Mouse (Mus musculus) CH12.LX (cell line): ENCODE results near the gene Ntsr1. TPM values are rescaled to one million over a fixed set of nuclear protein-coding genes. Genes with fewer than 3 reads are reported as not detected.

Experiments used
- DNase-seq: peaks from one replicate; pipeline ENCODE4 v3.0.0-alpha.2; 2013; ENCODE audit errors: extremely low read depth
- H3K27ac ChIP-seq: 2 replicates; pipeline ENCODE4 v1.5.1; 2012; ENCODE audit warnings: low read depth, mild to moderate bottlenecking, control low read depth, moderate library complexity; ENCODE audit not compliant: insufficient read depth
- H3K27me3 ChIP-seq: replicated peaks from 2 replicates; pipeline ENCODE3; 2012; ENCODE audit warnings: inconsistent platforms
- H3K36me3 ChIP-seq, 2 experiments: replicated peaks in 1 of 2; 2 replicates each; pipeline versions ENCODE3 to v1.6.1; 2012; ENCODE audit warnings: inconsistent platforms in 1 of 2, low read length in 1 of 2, mild to moderate bottlenecking in 1 of 2, mixed read lengths in 1 of 2, moderate library complexity in 1 of 2; ENCODE audit not compliant: control insufficient read depth in 1 of 2, insufficient read depth in 1 of 2
- H3K4me1 ChIP-seq, 2 experiments: 2 replicates each; pipeline ENCODE4 v1.6.1; 2012; ENCODE audit warnings: inconsistent platforms in 1 of 2, moderate library complexity in 1 of 2; ENCODE audit not compliant: insufficient read depth in 2 of 2, control insufficient read depth in 1 of 2
- H3K4me2 ChIP-seq: 2 replicates; pipeline ENCODE4 v1.6.1; 2012; ENCODE audit warnings: low read depth, mild to moderate bottlenecking, control low read depth; ENCODE audit not compliant: poor library complexity, insufficient read depth, severe bottlenecking
- H3K4me3 ChIP-seq, 3 experiments: fragments of 150-350 bp in 1 of 3; sonication (generic) in 1 of 3; replicated peaks in 1 of 3; 2 replicates each; pipeline versions ENCODE3 to v1.5.1; 2011 to 2012; ENCODE audit warnings: low read depth in 2 of 3, low read length in 2 of 3, mild to moderate bottlenecking in 2 of 3, moderate library complexity in 2 of 3, control low read depth in 1 of 3, improper control_type of control experiment in 1 of 3, inconsistent platforms in 1 of 3, mixed read lengths in 1 of 3; ENCODE audit not compliant: poor library complexity in 1 of 3
- H3K79me2 ChIP-seq: replicated peaks from 2 replicates; pipeline ENCODE4 v1.6.1; 2012; ENCODE audit warnings: mild to moderate bottlenecking, moderate library complexity; ENCODE audit not compliant: control insufficient read depth, poor library complexity, insufficient read depth, severe bottlenecking; ENCODE audit errors: extremely low read depth
- H3K9ac ChIP-seq: 2 replicates; pipeline ENCODE4 v1.6.1; 2012; ENCODE audit warnings: low read depth, mild to moderate bottlenecking, control low read depth, moderate library complexity; ENCODE audit not compliant: insufficient read depth
- H3K9me3 ChIP-seq: replicated peaks from 2 replicates; pipeline ENCODE3; 2012; ENCODE audit warnings: low read length, inconsistent platforms, mixed read lengths
- BHLHE40 ChIP-seq: IDR thresholded peaks from 2 replicates; pipeline ENCODE4 v1.6.1; 2011; ENCODE audit warnings: mild to moderate bottlenecking, low read depth, low read length, improper control_type of control experiment
- CHD2 ChIP-seq: IDR thresholded peaks from 2 replicates; pipeline ENCODE4 v1.6.1; 2011; ENCODE audit warnings: low read length, improper control_type of control experiment
- CTCF ChIP-seq, 2 experiments: IDR thresholded peaks in 1 of 2; conservative IDR thresholded peaks in 1 of 2; 2 replicates each; pipeline ENCODE4 v1.5.1; 2011 to 2012; ENCODE audit warnings: low read depth in 2 of 2, low read length in 2 of 2, improper control_type of control experiment in 1 of 2, inconsistent platforms in 1 of 2, mild to moderate bottlenecking in 1 of 2, moderate library complexity in 1 of 2
- EP300 ChIP-seq: IDR thresholded peaks from 2 replicates; pipeline ENCODE4 v1.6.1; 2011; ENCODE audit warnings: low read length, improper control_type of control experiment
- JUN ChIP-seq: IDR thresholded peaks from 2 replicates; pipeline ENCODE4 v1.6.1; 2011; ENCODE audit warnings: low read depth, mild to moderate bottlenecking, low read length, improper control_type of control experiment, moderate library complexity; ENCODE audit not compliant: insufficient read depth
- MAFK ChIP-seq: IDR thresholded peaks from 2 replicates; pipeline ENCODE4 v1.6.1; 2011; ENCODE audit warnings: low read length, improper control_type of control experiment; ENCODE audit not compliant: insufficient replicate concordance
- MAZ ChIP-seq: IDR thresholded peaks from 2 replicates; pipeline ENCODE4 v1.6.1; 2012; ENCODE audit warnings: low read depth, mild to moderate bottlenecking, inconsistent platforms, low read length, improper control_type of control experiment, moderate library complexity
- MYC ChIP-seq: IDR thresholded peaks from 2 replicates; pipeline ENCODE4 v1.6.1; 2011; ENCODE audit warnings: low read depth, mild to moderate bottlenecking, improper control_type of control experiment, low read length
- NRF1 ChIP-seq: IDR thresholded peaks from 2 replicates; pipeline ENCODE4 v1.6.1; 2014; ENCODE audit warnings: low read depth, mild to moderate bottlenecking, inconsistent platforms, low read length, improper control_type of control experiment, moderate library complexity
- PAX5 ChIP-seq: IDR thresholded peaks from 2 replicates; pipeline ENCODE4 v1.6.1; 2012; ENCODE audit warnings: low read length, inconsistent platforms, mixed read lengths
- POLR2AphosphoS2 ChIP-seq: IDR thresholded peaks from 2 replicates; pipeline ENCODE4 v1.6.1; 2011; ENCODE audit warnings: low read depth, low read length, improper control_type of control experiment
- SMC3 ChIP-seq: IDR thresholded peaks from 2 replicates; pipeline ENCODE4 v1.6.1; 2011; ENCODE audit warnings: low read depth, low read length, improper control_type of control experiment
- TBP ChIP-seq: conservative IDR thresholded peaks from 2 replicates; pipeline ENCODE4 v1.6.1; 2011; ENCODE audit warnings: low read depth, low read length, improper control_type of control experiment
- TCF12 ChIP-seq: IDR thresholded peaks from 2 replicates; pipeline ENCODE4 v1.6.1; 2014; ENCODE audit warnings: low read depth, mild to moderate bottlenecking, inconsistent platforms, low read length, improper control_type of control experiment
- USF1 ChIP-seq: IDR thresholded peaks from 2 replicates; pipeline ENCODE4 v1.6.1; 2014; ENCODE audit warnings: low read depth, mild to moderate bottlenecking, inconsistent platforms, low read length, improper control_type of control experiment
- ZNF384 ChIP-seq: IDR thresholded peaks from 2 replicates; pipeline ENCODE4 v1.6.1; 2012; ENCODE audit warnings: low read depth, low read length, improper control_type of control experiment, inconsistent platforms
- dilution Hi-C: fragments of 300-500 bp; cut with MboI; formaldehyde crosslinking; loops from 2 replicates; pipeline ENCODE4 v1.14.3; 2020; ENCODE audit warnings: low sequenced_read_pairs; ENCODE audit not compliant: extremely low pct_unique_long_range_greater_than_20kb, extremely low pct_ligation_motif_present
- in situ Hi-C: fragments of 300-500 bp; cut with MboI; formaldehyde crosslinking; loops from 3 replicates; pipeline ENCODE4 v1.14.3; 2019; ENCODE audit warnings: low sequenced_read_pairs, low pct_ligation_motif_present, low pct_unique_long_range_greater_than_20kb, mixed read lengths
- polyA plus RNA-seq: library from polyadenylated mRNA; unstranded; fragments of >175 nt; gene quantifications from 2 replicates; pipeline ENCODE4 v1.2.1, GENCODE M21; 2012; ENCODE audit warnings: low read depth; ENCODE audit not compliant: insufficient read length
- total RNA-seq, 2 experiments: library from RNA; depleted of rRNA; stranded (reverse); fragments of 300-350 nt in 1 of 2; fragments of >200 nt in 1 of 2; gene quantifications; 2 replicates each; pipeline ENCODE4 v1.2.3; 2012 to 2014

The Ntsr1 gene
- total and polyA plus RNA-seq, 3 experiments, result not detected

DNA sequence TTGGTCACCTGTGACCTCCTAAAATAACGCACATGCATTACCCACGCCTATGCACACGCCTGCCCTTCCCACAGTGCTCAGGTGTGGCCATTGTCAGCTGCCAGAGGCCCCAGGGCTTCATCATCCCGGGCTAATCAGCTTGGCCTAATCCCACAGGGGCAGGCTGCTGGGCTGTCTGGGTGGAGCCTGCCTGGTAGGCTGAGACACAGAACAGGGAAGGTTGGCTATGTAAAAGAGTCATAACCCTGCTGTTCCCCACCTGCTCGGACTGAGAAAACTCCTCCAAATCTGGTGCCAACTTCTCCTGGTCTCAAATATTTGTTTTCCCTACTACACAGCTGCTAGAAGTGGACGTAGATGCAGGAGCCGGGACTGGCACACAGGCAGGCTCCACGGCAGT is 39.0 kb upstream of the Ntsr1 start:
- Histone ChIP-seq H3K9me3 (no peaks in the 10 kb centered on the region), H3K4me3 (no peak overlapping the region), H3K27me3 (peaks cover 1% of the 10 kb centered on the region), H3K4me1 (peaks cover 5 to 21% of the 10 kb centered on the region in 2 experiments), H3K27ac (no peak overlapping the region), H3K79me2 (no peaks in the 10 kb centered on the region), H3K9ac (no peak overlapping the region), H3K4me2 (no peak overlapping the region), H3K36me3 (peaks cover 10 to 46% of the 10 kb centered on the region in 2 experiments)
- in situ Hi-C loops (loop anchor here (25.0 kb wide), 1 partner anchor 302 kb away; no protein-coding TSS in a partner anchor), dilution Hi-C loops (no loop called here)
- DNase-seq, result no peak
- TF ChIP-seq MAZ, result no peak
- TF ChIP-seq CHD2, result no peak
- TF ChIP-seq SMC3, result no peak
- TF ChIP-seq POLR2AphosphoS2, result no peak
- TF ChIP-seq NRF1, result no peak
- TF ChIP-seq PAX5, result no peak
- TF ChIP-seq USF1, result no peak
- no peak for TF ChIP-seq TCF12

DNA sequence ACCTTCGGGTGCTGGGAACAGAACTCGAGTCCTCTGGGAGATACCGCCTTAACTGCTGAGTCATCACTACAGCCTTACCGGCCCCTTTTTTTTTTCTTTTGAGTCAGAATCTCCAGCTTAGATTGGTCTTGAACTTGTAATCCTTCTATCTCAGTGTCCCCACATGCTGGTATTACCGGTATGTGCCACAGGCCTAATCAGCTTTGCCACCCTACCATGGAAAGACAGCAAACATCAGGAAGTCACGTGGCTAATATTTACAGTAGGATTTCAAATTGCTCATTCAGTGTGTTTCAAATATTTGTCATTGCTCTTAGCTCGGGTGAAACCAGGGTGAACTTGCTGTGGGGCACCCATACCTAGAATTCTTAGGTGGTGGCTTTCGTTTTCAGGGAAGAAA is 37.2 kb upstream of the Ntsr1 start:
- in situ Hi-C loops, result loop anchor here (25.0 kb wide), 1 partner anchor 300 kb away; no protein-coding TSS in a partner anchor
- H3K4me2 ChIP-seq, result no peak overlapping the region
- H3K27ac ChIP-seq, result no peak overlapping the region
- peaks cover 5 to 15% of the 10 kb centered on the region in 2 experiments; a peak in 2 of 4 replicates for H3K4me1 ChIP-seq
- H3K4me3 ChIP-seq, result no peak overlapping the region
- TF ChIP-seq ZNF384, result no peak; the same call in 1 of the 2 replicates
- peak; percentile 85 for TF ChIP-seq MAFK
- TF ChIP-seq MYC, result no peak
- TF ChIP-seq CTCF (conservative IDR thresholded peaks at IDR 0.05 in 1 of 2, IDR thresholded peaks at IDR 0.05 in 1 of 2; ENCODE audit: low read depth in 2 of 2, low read length in 2 of 2), result no peak
- no peaks in the 10 kb centered on the region for H3K9me3 ChIP-seq
- DNase-seq, result no peak
- H3K27me3 ChIP-seq, result no peaks in the 10 kb centered on the region
- H3K79me2 ChIP-seq, result no peaks in the 10 kb centered on the region
- H3K9ac ChIP-seq, result no peak overlapping the region
- H3K36me3 ChIP-seq, result peaks cover 17 to 63% of the 10 kb centered on the region in 2 experiments
- dilution Hi-C loops, result no loop called here

DNA sequence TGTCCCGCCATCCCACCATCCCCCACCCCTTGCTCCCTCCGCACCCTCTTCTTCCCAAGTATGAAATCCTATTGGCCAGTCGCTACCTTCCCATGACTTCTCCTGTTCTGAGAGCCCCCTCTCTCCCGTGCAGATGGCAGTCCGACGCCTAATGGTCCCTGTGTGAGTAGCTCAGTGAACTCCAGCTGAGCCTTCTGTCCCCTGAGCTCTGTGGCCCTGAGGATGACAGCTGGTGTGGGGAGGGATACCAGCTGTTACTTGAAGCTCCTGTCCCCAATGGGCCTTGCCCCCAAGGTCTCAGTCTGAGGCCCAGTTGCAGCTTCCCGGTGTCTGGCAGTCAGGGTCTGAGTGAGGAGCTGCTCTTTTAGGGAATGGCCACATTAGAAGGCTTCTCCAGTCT is 33.3 kb upstream of the Ntsr1 start:
- no peak overlapping the region for H3K9ac ChIP-seq
- dilution Hi-C loops (no loop called here), in situ Hi-C loops (loop anchor here (25.0 kb wide), 1 partner anchor 296 kb away; no protein-coding TSS in a partner anchor)
- H3K27ac ChIP-seq, result no peak overlapping the region
- H3K27me3 ChIP-seq, result no peaks in the 10 kb centered on the region
- H3K36me3 ChIP-seq, result peaks cover 20 to 84% of the 10 kb centered on the region in 2 experiments
- H3K4me2 ChIP-seq, result no peak overlapping the region
- no peak for DNase-seq
- H3K79me2 ChIP-seq, result no peaks in the 10 kb centered on the region
- TF ChIP-seq TBP (no peak), POLR2AphosphoS2 (no peak), EP300 (no peak), SMC3 (no peak), MYC (no peak), MAFK (no peak), JUN (no peak), TCF12 (no peak), BHLHE40 (no peak)
- H3K4me3 ChIP-seq, result no peak overlapping the region
- H3K9me3 ChIP-seq, result no peaks in the 10 kb centered on the region
- H3K4me1 ChIP-seq, result peaks cover 5 to 13% of the 10 kb centered on the region in 2 experiments; a peak in 2 of 4 replicates
